Mouse (Mus musculus) erythroblast, embryonic 14.5 days (primary cell): ENCODE data around the gene Cbfa2t3. TPM values are rescaled to one million over a fixed set of nuclear protein-coding genes. Genes with fewer than 3 reads are reported as not detected.

Experiments used
- H3K27me3 ChIP-seq: 2 replicates; pipeline ENCODE4 v1.6.1; 2012; ENCODE audit warnings: inconsistent platforms; ENCODE audit not compliant: control insufficient read depth
- H3K36me3 ChIP-seq: 2 replicates; pipeline ENCODE4 v1.6.1; 2012; ENCODE audit warnings: mild to moderate bottlenecking, inconsistent platforms; ENCODE audit not compliant: control insufficient read depth
- H3K4me1 ChIP-seq: 2 replicates; pipeline ENCODE4 v1.6.1; 2012; ENCODE audit warnings: inconsistent platforms; ENCODE audit not compliant: control insufficient read depth
- H3K4me3 ChIP-seq: replicated peaks from 2 replicates; pipeline ENCODE3; 2012; ENCODE audit warnings: moderate library complexity, mild to moderate bottlenecking, inconsistent platforms
- H3K9me3 ChIP-seq: 2 replicates; pipeline ENCODE4 v1.6.1; 2012; ENCODE audit warnings: low read length, inconsistent platforms, mixed read lengths; ENCODE audit not compliant: control insufficient read depth
- GATA1 ChIP-seq: IDR thresholded peaks from 2 replicates; pipeline ENCODE4 v1.6.1; 2012; ENCODE audit warnings: low read length, inconsistent platforms, mixed read lengths
- TAL1 ChIP-seq: IDR thresholded peaks from 3 replicates; pipeline ENCODE4 v1.6.1; 2012; ENCODE audit warnings: low read length, inconsistent platforms, mixed read lengths
- polyA plus RNA-seq: library from polyadenylated mRNA; stranded (reverse); fragments of >175 nt; gene quantifications from 2 replicates; pipeline ENCODE4 v1.2.3, GENCODE M21; 2012

Gene Cbfa2t3
- polyA plus RNA-seq, 1 experiment: 8.9 TPM

GRCm38 (mm10) chr8:122665221-122665620 is 33.7 kb downstream of the Cbfa2t3 start:
- no peak for TF ChIP-seq GATA1
- TF ChIP-seq TAL1: no peak
- Histone ChIP-seq H3K27me3 (peaks cover 23% of the 10 kb centered on the region), H3K36me3 (peaks cover 50% of the 10 kb centered on the region), H3K9me3 (no peaks in the 10 kb centered on the region), H3K4me3 (no peak overlapping the region), H3K4me1 (peaks cover 65% of the 10 kb centered on the region)

DNA sequence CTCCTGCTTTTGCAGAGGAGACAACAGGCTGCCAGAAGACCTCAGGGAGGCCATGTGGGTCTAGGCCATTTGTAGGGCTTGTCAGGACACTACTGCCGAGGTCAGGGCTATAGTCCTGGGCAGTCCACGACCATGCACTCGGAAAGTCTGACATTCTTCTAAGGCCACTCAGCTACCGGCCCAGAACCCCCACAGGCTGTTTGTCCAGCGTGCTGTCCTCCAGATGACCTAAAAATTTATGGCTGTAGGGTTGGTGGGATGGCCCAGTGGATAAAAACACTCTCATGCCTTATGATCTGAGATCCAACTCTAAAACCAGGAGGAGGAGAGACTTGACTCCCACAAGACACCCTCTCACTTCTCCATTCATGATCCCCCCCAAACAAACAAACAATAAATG is 35.2 kb downstream of the Cbfa2t3 start:
- H3K9me3 ChIP-seq: no peaks in the 10 kb centered on the region
- no peak for TF ChIP-seq TAL1
- no peak for TF ChIP-seq GATA1
- no peak overlapping the region for H3K4me3 ChIP-seq
- peaks cover 63% of the 10 kb centered on the region for H3K4me1 ChIP-seq
- peaks cover 51% of the 10 kb centered on the region for H3K36me3 ChIP-seq
- H3K27me3 ChIP-seq: peaks cover 13% of the 10 kb centered on the region

DNA sequence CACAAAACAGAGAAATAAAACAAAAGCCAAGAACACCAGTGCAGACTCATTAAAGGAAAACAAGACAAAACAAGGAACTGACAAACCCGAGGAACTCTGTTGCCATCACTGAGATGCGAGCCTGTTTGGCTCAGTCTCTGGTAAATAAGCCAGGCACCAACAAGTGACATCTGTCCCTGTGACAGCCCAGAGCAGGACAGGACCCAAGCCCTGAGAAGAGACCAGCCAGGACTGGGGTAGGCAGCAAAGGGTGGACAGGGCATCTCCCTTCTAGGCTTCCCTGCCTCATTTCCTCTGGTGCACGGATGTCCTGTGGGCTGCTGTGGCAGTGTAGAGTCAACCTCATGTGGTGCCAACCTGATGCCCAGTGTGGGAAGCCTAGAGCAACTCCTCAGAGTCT is 35.8 kb downstream of the Cbfa2t3 start:
- H3K27me3 ChIP-seq: peaks cover 13% of the 10 kb centered on the region
- no peaks in the 10 kb centered on the region for H3K9me3 ChIP-seq
- peaks cover 51% of the 10 kb centered on the region for H3K36me3 ChIP-seq
- H3K4me1 ChIP-seq: peaks cover 59% of the 10 kb centered on the region
- H3K4me3 ChIP-seq: no peak overlapping the region
- TF ChIP-seq TAL1 (no peak), GATA1 (no peak)

GRCm38 (mm10) chr8:122661894-122662293 is 37.0 kb downstream of the Cbfa2t3 start:
- TF ChIP-seq TAL1 (no peak), GATA1 (no peak)
- peaks cover 48% of the 10 kb centered on the region for H3K36me3 ChIP-seq
- H3K4me3 ChIP-seq: no peak overlapping the region
- peaks cover 48% of the 10 kb centered on the region for H3K4me1 ChIP-seq
- no peaks in the 10 kb centered on the region for H3K9me3 ChIP-seq
- H3K27me3 ChIP-seq: peaks cover 3% of the 10 kb centered on the region

GRCm38 (mm10) chr8:122661138-122661537 is 37.8 kb downstream of the Cbfa2t3 start:
- Histone ChIP-seq H3K27me3 (no peaks in the 10 kb centered on the region), H3K4me1 (peaks cover 42% of the 10 kb centered on the region), H3K4me3 (no peak overlapping the region), H3K36me3 (peaks cover 48% of the 10 kb centered on the region), H3K9me3 (no peaks in the 10 kb centered on the region)
- TF ChIP-seq TAL1 (no peak), GATA1 (no peak)

- TF ChIP-seq GATA1 (no peak), TAL1 (no peak)
- Histone ChIP-seq H3K4me3 (no peak overlapping the region), H3K36me3 (peaks cover 43% of the 10 kb centered on the region), H3K4me1 (peaks cover 33% of the 10 kb centered on the region), H3K27me3 (no peaks in the 10 kb centered on the region), H3K9me3 (no peaks in the 10 kb centered on the region)
Measured at GRCm38 (mm10) chr8:122660022-122660421, 38.9 kb downstream of the Cbfa2t3 start.

GRCm38 (mm10) chr8:122658807-122659160 is 40.1 kb downstream of the Cbfa2t3 start:
- Histone ChIP-seq H3K4me1 (peaks cover 24% of the 10 kb centered on the region), H3K36me3 (peaks cover 38% of the 10 kb centered on the region), H3K27me3 (no peaks in the 10 kb centered on the region), H3K9me3 (no peaks in the 10 kb centered on the region), H3K4me3 (no peak overlapping the region)
- TF ChIP-seq TAL1 (no peak), GATA1 (no peak)

GRCm38 (mm10) chr8:122658149-122658806 is 40.6 kb downstream of the Cbfa2t3 start:
- Histone ChIP-seq H3K9me3 (no peaks in the 10 kb centered on the region), H3K4me1 (peaks cover 20% of the 10 kb centered on the region), H3K4me3 (no peak overlapping the region), H3K36me3 (peaks cover 34% of the 10 kb centered on the region), H3K27me3 (no peaks in the 10 kb centered on the region)
- TF ChIP-seq GATA1 (no peak), TAL1 (no peak)

DNA sequence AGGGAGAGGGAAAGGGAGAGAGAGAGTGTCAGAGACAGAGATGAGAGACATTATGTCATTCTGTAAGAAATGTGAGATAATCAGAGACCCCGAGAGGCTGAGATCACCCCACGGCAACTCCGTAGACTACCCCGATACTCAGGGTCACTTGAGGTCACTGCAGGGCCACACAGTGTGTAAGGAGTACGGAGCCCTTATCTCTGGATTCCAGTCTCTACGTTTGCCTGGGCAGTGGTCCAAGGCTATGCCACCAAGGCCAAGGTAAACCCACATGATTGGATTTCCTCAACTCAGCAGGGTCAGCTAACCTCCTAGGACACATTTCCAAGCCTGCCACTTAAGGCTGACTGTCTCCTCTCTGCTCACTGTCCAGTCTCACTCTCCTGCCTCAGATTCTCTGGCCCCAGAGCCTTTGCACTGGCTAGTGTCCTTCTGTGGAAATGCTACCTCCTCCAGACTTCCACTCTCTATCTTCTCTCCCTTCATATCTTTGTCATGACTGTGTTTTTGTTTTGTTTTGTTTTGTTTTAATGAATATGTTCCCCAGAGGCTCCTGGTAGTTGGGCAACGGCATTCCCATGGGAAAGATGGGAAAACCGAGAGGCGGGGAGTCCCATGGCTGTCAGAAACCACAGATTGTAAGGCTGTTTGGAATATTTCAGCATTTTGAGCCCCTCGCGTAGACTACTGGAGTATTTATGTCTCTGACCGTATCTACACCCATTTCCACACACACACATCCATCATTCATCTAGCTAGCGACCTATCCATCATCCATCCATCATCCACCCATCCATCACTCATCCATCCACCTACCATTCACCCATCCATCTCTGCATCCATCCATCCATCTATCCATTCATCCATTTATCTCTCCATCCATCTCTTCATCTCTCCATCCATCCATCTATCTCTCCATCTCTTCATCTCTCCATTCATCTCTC is 42.6 kb downstream of the Cbfa2t3 start:
- Histone ChIP-seq H3K4me1 (peaks cover 17% of the 10 kb centered on the region), H3K4me3 (no peak overlapping the region), H3K27me3 (no peaks in the 10 kb centered on the region), H3K36me3 (peaks cover 30% of the 10 kb centered on the region), H3K9me3 (no peaks in the 10 kb centered on the region)
- TF ChIP-seq GATA1: no peak
- no peak for TF ChIP-seq TAL1
